Mouse (Mus musculus): ENCODE data around the gene Fbxw9. TPM values are rescaled to one million over a fixed set of nuclear protein-coding genes. Genes with fewer than 3 reads are reported as not detected.

Gene Fbxw9
- 1 to 10 TPM; 4.5 to 7.0 TPM for polyA plus RNA-seq (2017; shearing (Covaris generic))

GRCm38 (mm10) chr8:85059879-85060616 lies at the start of gene Fbxw9:
TSS of gene Fbxw9 (plus strand) at chr8:85060055.

GRCm38 (mm10) chr8:85014431-85014830 lies 45.4 kb upstream of the Fbxw9 start, which contains the start of gene Best2:
TSS of gene Best2 (minus strand) at chr8:85014531.

GRCm38 (mm10) chr8:85025098-85025932 lies 34.5 kb upstream of the Fbxw9 start, which contains the start of gene Asna1:
TSS of gene Asna1 (minus strand) at chr8:85025281.

GRCm38 (mm10) chr8:85026670-85027515 lies 33.0 kb upstream of the Fbxw9 start, which contains the start of gene Trir:
TSS of gene Trir (plus strand) at chr8:85026823.

GRCm38 (mm10) chr8:85036718-85037365 lies 23.0 kb upstream of the Fbxw9 start, which contains the start of gene Tnpo2:
TSS of gene Tnpo2 (plus strand) at chr8:85036915.

GRCm38 (mm10) chr8:85067982-85068381 lies 8.1 kb downstream of the Fbxw9 start, which contains the start of gene Gm5741:
TSS of gene Gm5741 (minus strand) at chr8:85067982.

GRCm38 (mm10) chr8:85071514-85072281 lies 11.8 kb downstream of the Fbxw9 start, which contains the start of gene Dhps:
TSS of gene Dhps (plus strand) at chr8:85071757.

GRCm38 (mm10) chr8:85080532-85081215 lies 20.8 kb downstream of the Fbxw9 start, which contains the start of gene Wdr83os:
TSS of gene Wdr83os (plus strand) at chr8:85080740.

GRCm38 (mm10) chr8:85081216-85081555 lies 21.3 kb downstream of the Fbxw9 start, which contains the start of gene Wdr83:
TSS of gene Wdr83 (minus strand) at chr8:85081306.

GRCm38 (mm10) chr8:85083108-85083813 lies 23.4 kb downstream of the Fbxw9 start, which contains the start of gene Man2b1:
TSS of gene Man2b1 (plus strand) at chr8:85083270.

Other genes with a start within 250 kb of the Fbxw9 start
- gene Dand5, start 237.2 kb upstream of the Fbxw9 start, polyA plus RNA-seq (2017; shearing (Covaris generic)) = 1 to 10 TPM; 3.3 to 4.2 TPM
- 10 to 100 TPM; 29.7 to 37.9 TPM for gene Gadd45gip1, start 228.5 kb upstream of the Fbxw9 start, polyA plus RNA-seq (2017; shearing (Covaris generic))
- 100 to 1,000 TPM; 159 to 183 TPM for gene Rad23a, start 219.4 kb upstream of the Fbxw9 start, polyA plus RNA-seq (2017; shearing (Covaris generic))
- gene Calr, start 213.1 kb upstream of the Fbxw9 start, polyA plus RNA-seq (2017; shearing (Covaris generic)) = 100 to 1,000 TPM; 378 to 630 TPM
- 10 to 100 TPM; 78.3 to 79.8 TPM for gene Farsa, start 203.1 kb upstream of the Fbxw9 start, polyA plus RNA-seq (2017; shearing (Covaris generic))
- 10 to 100 TPM in 1 of 2 experiments, 1 to 10 TPM in 1; 9.1 to 16.8 TPM for gene Syce2, start 187.9 kb upstream of the Fbxw9 start, polyA plus RNA-seq (2017; shearing (Covaris generic))
- 10 to 100 TPM; 22.2 to 31.5 TPM for gene Gcdh, start 166.1 kb upstream of the Fbxw9 start, polyA plus RNA-seq (2017; shearing (Covaris generic))
- 1 to 10 TPM; 1.3 to 3.6 TPM for gene Klf1, start 158.1 kb upstream of the Fbxw9 start, polyA plus RNA-seq (2017; shearing (Covaris generic))
- 10 to 100 TPM in 1 of 2 experiments, 1 to 10 TPM in 1; 6.1 to 11.9 TPM for gene Dnase2a, start 151.5 kb upstream of the Fbxw9 start, polyA plus RNA-seq (2017; shearing (Covaris generic))
- gene Mast1, start 122.7 kb upstream of the Fbxw9 start, polyA plus RNA-seq (2017; shearing (Covaris generic)) = 1 to 10 TPM in 1 of 2 experiments, under 1 TPM in 1; 0.62 to 1.2 TPM
- gene Rtbdn, start 113.1 kb upstream of the Fbxw9 start, polyA plus RNA-seq (2017; shearing (Covaris generic)) = under 1 TPM in 1 of 2 experiments, not detected in 1; 0.21 TPM
- not detected for gene Gm49661, start 90.6 kb upstream of the Fbxw9 start, polyA plus RNA-seq (2017; shearing (Covaris generic))
- 100 to 1,000 TPM; 205 to 213 TPM for gene Prdx2, start 90.5 kb upstream of the Fbxw9 start, polyA plus RNA-seq (2017; shearing (Covaris generic))
- gene Rnaseh2a, start 90.3 kb upstream of the Fbxw9 start, polyA plus RNA-seq (2017; shearing (Covaris generic)) = 10 to 100 TPM; 80.7 to 89.0 TPM
- 100 to 1,000 TPM; 294 to 399 TPM for gene Junb, start 81.3 kb upstream of the Fbxw9 start, polyA plus RNA-seq (2017; shearing (Covaris generic))
- gene Hook2, start 69.5 kb upstream of the Fbxw9 start, polyA plus RNA-seq (2017; shearing (Covaris generic)) = 10 to 100 TPM in 1 of 2 experiments, 1 to 10 TPM in 1; 9.5 to 11.1 TPM
- gene Best2, start 45.5 kb upstream of the Fbxw9 start, polyA plus RNA-seq (2017; shearing (Covaris generic)) = not detected
- gene Asna1, start 34.8 kb upstream of the Fbxw9 start, polyA plus RNA-seq (2017; shearing (Covaris generic)) = 10 to 100 TPM; 53.6 to 65.3 TPM
- gene Trir, start 33.2 kb upstream of the Fbxw9 start, polyA plus RNA-seq (2017; shearing (Covaris generic)) = 100 to 1,000 TPM; 248 to 252 TPM
- 10 to 100 TPM; 20.7 to 25.3 TPM for gene Tnpo2, start 23.1 kb upstream of the Fbxw9 start, polyA plus RNA-seq (2017; shearing (Covaris generic))
- 1 to 10 TPM; 1.5 to 2.8 TPM for gene Gm5741, start 7.9 kb downstream of the Fbxw9 start, polyA plus RNA-seq (2017; shearing (Covaris generic))
- gene Dhps, start 11.7 kb downstream of the Fbxw9 start, polyA plus RNA-seq (2017; shearing (Covaris generic)) = 100 to 1,000 TPM in 1 of 2 experiments, 10 to 100 TPM in 1; 77.6 to 102 TPM
- 100 to 1,000 TPM; 158 to 186 TPM for gene Wdr83os, start 20.7 kb downstream of the Fbxw9 start, polyA plus RNA-seq (2017; shearing (Covaris generic))
- gene Wdr83, start 21.3 kb downstream of the Fbxw9 start, polyA plus RNA-seq (2017; shearing (Covaris generic)) = 10 to 100 TPM; 35.2 to 42.7 TPM
- gene Man2b1, start 23.2 kb downstream of the Fbxw9 start, polyA plus RNA-seq (2017; shearing (Covaris generic)) = 100 to 1,000 TPM; 104 to 165 TPM
- gene Zfp791, start 63.0 kb downstream of the Fbxw9 start, polyA plus RNA-seq (2017; shearing (Covaris generic)) = under 1 TPM in 1 of 2 experiments, not detected in 1; 0.17 TPM
- gene Cks1brt, start 91.9 kb downstream of the Fbxw9 start, polyA plus RNA-seq (2017; shearing (Covaris generic)) = under 1 TPM; 0.10 to 0.28 TPM
- under 1 TPM in 1 of 2 experiments, not detected in 1; 0.37 TPM for gene Olfr371, start 165.9 kb downstream of the Fbxw9 start, polyA plus RNA-seq (2017; shearing (Covaris generic))
- 10 to 100 TPM; 25.2 to 38.3 TPM for gene Orc6, start 239.6 kb downstream of the Fbxw9 start, polyA plus RNA-seq (2017; shearing (Covaris generic))
- 10 to 100 TPM; 84.6 to 92.6 TPM for gene Vps35, start 239.7 kb downstream of the Fbxw9 start, polyA plus RNA-seq (2017; shearing (Covaris generic))